Mouse (Mus musculus) embryonic facial prominence, embryonic 15.5 days (tissue): ENCODE results near the gene Filip1l. TPM values are rescaled to one million over a fixed set of nuclear protein-coding genes. Genes with fewer than 3 reads are reported as not detected.

Experiments
- ATAC-seq: fragments of 200-750 bp; cut with Nextera tagmentation; 2 replicates; pipeline ENCODE4 v1.8.0; 2017; ENCODE audit warnings: low read depth, moderate TSS enrichment; ENCODE audit not compliant: insufficient number of reproducible peaks, low FRiP score, low TSS enrichment
- H3K27ac ChIP-seq: fragments of 300-500 bp; sonication (generic); replicated peaks from 2 replicates; pipeline ENCODE4 v1.5.1; 2015; ENCODE audit warnings: mild to moderate bottlenecking, inconsistent platforms
- H3K27me3 ChIP-seq: fragments of 300-500 bp; sonication (generic); 2 replicates; pipeline ENCODE4 v1.6.1; 2015; ENCODE audit warnings: inconsistent platforms
- H3K36me3 ChIP-seq: fragments of 300-500 bp; sonication (generic); 2 replicates; pipeline ENCODE4 v1.6.1; 2015; ENCODE audit warnings: mild to moderate bottlenecking, inconsistent platforms
- H3K4me1 ChIP-seq: fragments of 300-500 bp; sonication (generic); 2 replicates; pipeline ENCODE4 v1.6.1; 2015; ENCODE audit warnings: inconsistent platforms
- H3K4me2 ChIP-seq: fragments of 300-500 bp; sonication (generic); replicated peaks from 2 replicates; pipeline ENCODE4 v1.6.1; 2015; ENCODE audit warnings: mild to moderate bottlenecking, inconsistent platforms
- H3K4me3 ChIP-seq: fragments of 300-500 bp; sonication (generic); replicated peaks from 2 replicates; pipeline ENCODE4 v1.5.1; 2015; ENCODE audit warnings: mild to moderate bottlenecking, inconsistent platforms
- H3K9ac ChIP-seq: fragments of 300-500 bp; sonication (generic); 2 replicates; pipeline ENCODE4 v1.6.1; 2015; ENCODE audit warnings: inconsistent platforms
- H3K9me3 ChIP-seq: fragments of 300-500 bp; sonication (generic); replicated peaks from 2 replicates; pipeline ENCODE4 v1.6.1; 2016; ENCODE audit warnings: inconsistent platforms
- WGBS: fragments of 180-500 bp; shearing (Covaris S2); methylation state at CpG from one replicate; pipeline ENCODE4 v1.1.7; 2015; 5-methylcytosine and 5-hydroxymethylcytosine counted together
- polyA plus RNA-seq: library from polyadenylated mRNA; unstranded; fragments of >200 nt; fragmentation: Nextera tagmentation; extraction: Ambion mirVana; gene quantifications from 2 replicates; pipeline ENCODE4 v1.2.1, GENCODE M21; 2015

The Filip1l gene
- polyA plus RNA-seq, 1 experiment from 2014 or later: 25.9 TPM

- H3K27ac ChIP-seq: peak overlapping the region; percentile 87
- no peaks in the 10 kb centered on the region for H3K36me3 ChIP-seq
- no peaks in the 10 kb centered on the region for H3K27me3 ChIP-seq
- H3K9ac ChIP-seq: no peak overlapping the region
- ATAC-seq: peak; percentile 74
- WGBS: 24% methylated on average over 11 of the region's 11 CpGs
- peak overlapping the region; percentile 8; the same call in 1 of the 2 replicates for H3K4me2 ChIP-seq
- H3K4me1 ChIP-seq: peaks cover 25% of the 10 kb centered on the region
- no peaks in the 10 kb centered on the region for H3K9me3 ChIP-seq
- H3K4me3 ChIP-seq: no peak overlapping the region
Observed at GRCm38 (mm10) chr16:57437523-57438287, 84.8 kb downstream of the Filip1l start.

- H3K4me1 ChIP-seq: peaks cover 25% of the 10 kb centered on the region
- WGBS: 32% methylated on average over 5 of the region's 5 CpGs
- H3K27me3 ChIP-seq: no peaks in the 10 kb centered on the region
- peak overlapping the region; percentile 87 for H3K27ac ChIP-seq
- 0 out of 2 replicates have a peak, but pooled peaks have one; percentile 60 for ATAC-seq
- H3K9ac ChIP-seq: no peak overlapping the region
- H3K9me3 ChIP-seq: no peaks in the 10 kb centered on the region
- 0 out of 2 replicates have a peak overlapping the region, but pooled peaks have one; percentile 8 for H3K4me2 ChIP-seq
- no peaks in the 10 kb centered on the region for H3K36me3 ChIP-seq
- H3K4me3 ChIP-seq: no peak overlapping the region
Observed at GRCm38 (mm10) chr16:57438288-57438685, 85.4 kb downstream of the Filip1l start.

DNA sequence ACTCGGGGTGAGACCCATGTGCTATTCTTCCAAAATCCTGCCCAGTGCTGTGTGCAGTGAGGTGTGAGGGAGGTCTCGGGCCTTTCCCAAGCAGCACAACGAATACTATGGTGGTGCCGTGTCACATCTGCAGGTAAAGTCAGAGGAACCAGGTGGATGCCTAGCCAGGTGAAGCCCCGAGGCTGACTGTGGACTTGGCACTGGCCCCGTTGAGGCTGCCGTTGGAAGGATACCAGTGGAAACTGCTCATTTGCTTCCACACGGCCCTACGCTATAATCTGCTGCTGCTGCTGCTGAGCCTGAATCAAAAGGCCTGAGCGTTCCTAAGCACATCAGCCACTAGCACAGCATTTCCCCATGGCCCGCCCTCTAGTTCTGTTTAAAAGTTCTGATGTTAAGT is 86.3 kb downstream of the Filip1l start:
- ATAC-seq: no peak
- 63% methylated on average over 11 of the region's 11 CpGs for WGBS
- Histone ChIP-seq H3K4me2 (no peak overlapping the region), H3K36me3 (no peaks in the 10 kb centered on the region), H3K4me1 (peaks cover 25% of the 10 kb centered on the region), H3K9ac (no peak overlapping the region), H3K4me3 (no peak overlapping the region), H3K9me3 (no peaks in the 10 kb centered on the region), H3K27me3 (no peaks in the 10 kb centered on the region), H3K27ac (peak overlapping the region; percentile 87)

- Histone ChIP-seq H3K4me1 (peaks cover 25% of the 10 kb centered on the region), H3K9me3 (no peaks in the 10 kb centered on the region), H3K4me2 (no peak overlapping the region), H3K27ac (no peak overlapping the region), H3K27me3 (no peaks in the 10 kb centered on the region), H3K9ac (no peak overlapping the region), H3K36me3 (no peaks in the 10 kb centered on the region), H3K4me3 (no peak overlapping the region)
- no peak for ATAC-seq
- 71% methylated on average over 10 of the region's 10 CpGs for WGBS
Observed at GRCm38 (mm10) chr16:57440706-57441437, 88.0 kb downstream of the Filip1l start.

- H3K4me1 ChIP-seq: peaks cover 15% of the 10 kb centered on the region
- no peak overlapping the region for H3K9ac ChIP-seq
- H3K4me2 ChIP-seq: no peak overlapping the region
- WGBS: 57% methylated on average over 10 of the region's 10 CpGs
- H3K36me3 ChIP-seq: no peaks in the 10 kb centered on the region
- H3K27ac ChIP-seq: no peak overlapping the region
- no peaks in the 10 kb centered on the region for H3K27me3 ChIP-seq
- no peak for ATAC-seq
- H3K9me3 ChIP-seq: no peaks in the 10 kb centered on the region
- no peak overlapping the region for H3K4me3 ChIP-seq
Observed at GRCm38 (mm10) chr16:57445096-57446094, 92.5 kb downstream of the Filip1l start.

GRCm38 (mm10) chr16:57453009-57453408 is 100.1 kb downstream of the Filip1l start:
- H3K27ac ChIP-seq: no peak overlapping the region
- no peak overlapping the region for H3K4me2 ChIP-seq
- no peak overlapping the region for H3K9ac ChIP-seq
- no peaks in the 10 kb centered on the region for H3K27me3 ChIP-seq
- 65% methylated on average over 7 of the region's 7 CpGs for WGBS
- H3K4me3 ChIP-seq: no peak overlapping the region
- no peaks in the 10 kb centered on the region for H3K36me3 ChIP-seq
- H3K9me3 ChIP-seq: no peaks in the 10 kb centered on the region
- no peak for ATAC-seq
- peaks cover 23% of the 10 kb centered on the region for H3K4me1 ChIP-seq

- no peak overlapping the region for H3K4me3 ChIP-seq
- no peak for ATAC-seq
- H3K4me1 ChIP-seq: peaks cover 23% of the 10 kb centered on the region
- WGBS: 85% methylated on average over 8 of the region's 8 CpGs
- no peak overlapping the region for H3K9ac ChIP-seq
- H3K4me2 ChIP-seq: no peak overlapping the region
- H3K27me3 ChIP-seq: no peaks in the 10 kb centered on the region
- no peaks in the 10 kb centered on the region for H3K36me3 ChIP-seq
- H3K9me3 ChIP-seq: no peaks in the 10 kb centered on the region
- no peak overlapping the region for H3K27ac ChIP-seq
Observed at GRCm38 (mm10) chr16:57454106-57454763, 101.3 kb downstream of the Filip1l start.

- peaks cover 26% of the 10 kb centered on the region for H3K4me1 ChIP-seq
- WGBS: 86% methylated on average over 3 of the region's 3 CpGs
- ATAC-seq: no peak
Observed at GRCm38 (mm10) chr16:57455573-57455972, 102.7 kb downstream of the Filip1l start.

GRCm38 (mm10) chr16:57456003-57456402 is 103.1 kb downstream of the Filip1l start:
- peaks cover 26% of the 10 kb centered on the region for H3K4me1 ChIP-seq
- no peaks in the 10 kb centered on the region for H3K36me3 ChIP-seq
- no peak overlapping the region for H3K9ac ChIP-seq
- H3K27ac ChIP-seq: no peak overlapping the region
- no peak for ATAC-seq
- no peaks in the 10 kb centered on the region for H3K27me3 ChIP-seq
- WGBS: 44% methylated on average over 2 of the region's 2 CpGs
- no peaks in the 10 kb centered on the region for H3K9me3 ChIP-seq
- no peak overlapping the region for H3K4me3 ChIP-seq
- H3K4me2 ChIP-seq: no peak overlapping the region

More at GRCm38 (mm10) chr16:57455573-57455972, 102.7 kb downstream of the Filip1l start:
- Histone ChIP-seq H3K4me2 (no peak overlapping the region), H3K9me3 (no peaks in the 10 kb centered on the region), H3K36me3 (no peaks in the 10 kb centered on the region), H3K4me3 (no peak overlapping the region), H3K27ac (no peak overlapping the region), H3K27me3 (no peaks in the 10 kb centered on the region), H3K9ac (no peak overlapping the region)

DNA sequence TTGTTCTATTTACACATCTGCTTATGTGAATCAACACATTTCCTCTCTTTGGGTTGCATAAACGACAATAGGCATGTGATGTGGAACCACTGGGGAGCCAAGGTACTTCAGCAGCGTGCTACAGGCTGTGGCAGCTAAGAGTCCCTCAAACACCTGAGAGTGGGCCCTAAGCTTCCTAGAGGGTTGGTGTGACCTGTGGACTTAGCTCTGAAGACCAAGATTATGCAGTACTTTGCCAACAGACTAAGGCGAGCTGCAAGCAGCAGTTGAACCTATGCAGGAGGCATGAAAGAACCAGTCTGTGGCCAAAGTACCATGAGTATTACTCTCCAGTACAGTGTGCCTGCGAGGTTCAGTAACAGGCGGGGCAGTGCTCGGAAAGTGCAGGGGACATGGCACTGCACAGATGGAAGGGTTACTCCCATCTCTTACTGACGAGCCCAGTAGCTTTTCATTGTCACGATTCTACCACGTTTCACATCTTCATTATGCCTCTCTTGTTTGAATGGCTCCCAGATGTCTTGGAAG is 112.6 kb downstream of the Filip1l start:
- H3K9me3 ChIP-seq: no peaks in the 10 kb centered on the region
- no peak overlapping the region for H3K4me3 ChIP-seq
- H3K36me3 ChIP-seq: no peaks in the 10 kb centered on the region
- no peak for ATAC-seq
- H3K4me1 ChIP-seq: no peaks in the 10 kb centered on the region
- WGBS: 78% methylated on average over 9 of the region's 9 CpGs
- no peaks in the 10 kb centered on the region for H3K27me3 ChIP-seq
- H3K9ac ChIP-seq: no peak overlapping the region
- no peak overlapping the region for H3K4me2 ChIP-seq
- H3K27ac ChIP-seq: no peak overlapping the region
